Mouse (Mus musculus) thymus, adult 2 months (tissue): ENCODE data around the gene Minar1. TPM values are rescaled to one million over a fixed set of nuclear protein-coding genes. Genes with fewer than 3 reads are reported as not detected.

ENCODE experiments used
- DNase-seq: peaks from one replicate; pipeline ENCODE4 v3.0.0; 2021
- H3K27ac ChIP-seq: fragments of 200-500 bp; 2 replicates; pipeline ENCODE4 v1.5.1; 2012; ENCODE audit warnings: low read length, control low read depth; ENCODE audit not compliant: control insufficient read depth, insufficient read depth
- H3K27me3 ChIP-seq: fragments of 200-500 bp; 2 replicates; pipeline ENCODE4 v1.6.1; 2012; ENCODE audit warnings: mild to moderate bottlenecking, low read length, moderate library complexity, mixed read lengths; ENCODE audit not compliant: control insufficient read depth, insufficient read depth
- H3K36me3 ChIP-seq: fragments of 200-500 bp; 2 replicates; pipeline ENCODE4 v1.6.1; 2012; ENCODE audit warnings: mild to moderate bottlenecking, low read length, moderate library complexity; ENCODE audit not compliant: control insufficient read depth, insufficient read depth
- H3K4me1 ChIP-seq: fragments of 200-500 bp; replicated peaks from 2 replicates; pipeline ENCODE4 v1.6.1; 2012; ENCODE audit warnings: low read length; ENCODE audit not compliant: control insufficient read depth, insufficient read depth
- H3K4me3 ChIP-seq: fragments of 200-500 bp; 2 replicates; pipeline ENCODE4 v1.5.1; 2012; ENCODE audit warnings: mild to moderate bottlenecking, low read length, control low read depth, moderate library complexity; ENCODE audit not compliant: control insufficient read depth, insufficient read depth
- CTCF ChIP-seq: fragments of 200-500 bp; IDR thresholded peaks from 2 replicates; pipeline ENCODE4 v1.5.1; 2012; ENCODE audit warnings: mild to moderate bottlenecking, control low read depth, low read length, moderate library complexity, borderline replicate concordance; ENCODE audit not compliant: control insufficient read depth, poor library complexity, insufficient read depth; ENCODE audit errors: extremely low read depth
- POLR2A ChIP-seq: fragments of 200-500 bp; IDR thresholded peaks from 2 replicates; pipeline ENCODE4 v1.6.1; 2012; ENCODE audit warnings: mild to moderate bottlenecking, low read length, control low read depth, moderate library complexity; ENCODE audit not compliant: control insufficient read depth, poor library complexity, insufficient read depth; ENCODE audit errors: extremely low read depth
- WGBS: fragments of 180-500 bp; shearing (Covaris S2); methylation state at CpG from one replicate; pipeline ENCODE4 v1.1.7; 2018; 5-methylcytosine and 5-hydroxymethylcytosine counted together
- polyA plus RNA-seq: library from polyadenylated mRNA; depleted of rRNA; stranded (reverse); fragments of >200 nt; gene quantifications from 2 replicates; pipeline ENCODE4 v1.2.3, GENCODE M21; 2012; rRNA removed

Minar1 gene
- polyA plus RNA-seq, 1 experiment, result 0.05 TPM

DNA sequence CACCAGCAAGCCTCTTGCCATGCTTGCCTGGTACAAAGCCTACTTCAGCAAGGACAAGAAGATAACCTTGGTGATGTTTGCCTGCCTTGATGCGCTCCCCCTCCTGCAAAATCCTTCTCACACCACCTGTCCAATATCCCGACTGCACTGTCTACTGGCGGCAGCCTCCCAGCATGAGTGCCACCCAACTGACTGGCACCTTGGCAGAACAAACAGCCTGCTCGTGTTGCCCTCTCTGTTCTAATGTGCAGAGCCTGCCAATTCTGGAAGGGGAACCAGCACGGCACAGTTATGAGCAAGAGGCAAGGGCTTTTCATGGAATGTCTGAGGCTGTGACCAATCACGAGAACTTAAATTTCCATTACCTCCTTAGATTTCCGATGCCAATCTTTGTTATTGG lies 22.2 kb downstream of the Minar1 start:
- DNase-seq, result no peak
- no peak overlapping the region for H3K4me3 ChIP-seq
- no peaks in the 10 kb centered on the region for H3K27me3 ChIP-seq
- H3K36me3 ChIP-seq, result no peaks in the 10 kb centered on the region
- TF ChIP-seq CTCF, result no peak
- TF ChIP-seq POLR2A, result no peak
- H3K4me1 ChIP-seq, result no peaks in the 10 kb centered on the region
- no peak overlapping the region for H3K27ac ChIP-seq
- WGBS, result 93% methylated on average over 7 of the region's 7 CpGs

DNA sequence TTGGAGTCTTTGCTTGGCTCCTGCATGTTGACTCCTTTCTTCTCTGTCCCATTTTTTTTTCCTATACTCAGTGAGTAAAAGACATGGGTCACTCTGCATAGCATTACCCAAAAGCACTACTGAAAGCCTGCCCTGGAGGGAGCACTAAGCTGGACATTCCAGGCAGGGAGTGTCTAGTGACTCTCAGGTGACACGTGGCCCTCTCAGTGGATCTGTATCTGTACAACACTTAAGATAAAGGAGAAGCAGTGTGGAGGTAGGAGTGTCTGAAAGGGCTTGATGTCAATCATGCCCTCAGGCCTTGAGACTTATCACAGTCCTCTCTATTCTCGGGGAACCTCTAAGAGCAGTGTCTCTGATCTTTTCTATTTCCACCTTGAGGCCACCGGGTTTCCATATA lies 25.9 kb downstream of the Minar1 start:
- no peak overlapping the region for H3K4me3 ChIP-seq
- DNase-seq, result no peak
- TF ChIP-seq CTCF, result no peak
- TF ChIP-seq POLR2A, result no peak
- no peaks in the 10 kb centered on the region for H3K27me3 ChIP-seq
- H3K36me3 ChIP-seq, result no peaks in the 10 kb centered on the region
- no peak overlapping the region for H3K27ac ChIP-seq
- WGBS, result 76% methylated on average over 3 of the region's 3 CpGs
- no peaks in the 10 kb centered on the region for H3K4me1 ChIP-seq

DNA sequence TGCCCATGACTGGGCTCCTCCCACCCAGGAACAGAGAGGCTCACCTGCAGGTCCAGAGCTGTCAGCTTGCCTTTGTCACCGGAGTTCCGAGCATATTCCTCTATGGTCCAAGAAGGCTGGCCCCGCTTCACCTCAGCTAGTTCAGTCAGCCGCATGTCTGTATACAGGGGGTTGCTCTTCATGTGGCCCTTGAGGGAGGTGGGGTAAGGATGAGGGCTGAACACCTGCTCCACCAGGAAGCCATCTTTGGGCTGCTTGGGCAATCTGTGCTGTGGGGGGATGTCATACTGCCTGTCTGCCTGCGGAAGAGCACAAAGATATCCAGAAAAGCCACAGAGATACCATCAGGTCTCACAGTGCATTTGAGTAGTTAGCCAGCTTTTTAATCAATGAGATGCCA lies 26.5 kb downstream of the Minar1 start:
- WGBS, result 88% methylated on average over 5 of the region's 5 CpGs
- H3K4me3 ChIP-seq, result no peak overlapping the region
- H3K4me1 ChIP-seq, result no peaks in the 10 kb centered on the region
- H3K36me3 ChIP-seq, result no peaks in the 10 kb centered on the region
- no peak overlapping the region for H3K27ac ChIP-seq
- no peak for TF ChIP-seq CTCF
- no peak for TF ChIP-seq POLR2A
- no peak for DNase-seq
- H3K27me3 ChIP-seq, result no peaks in the 10 kb centered on the region

DNA sequence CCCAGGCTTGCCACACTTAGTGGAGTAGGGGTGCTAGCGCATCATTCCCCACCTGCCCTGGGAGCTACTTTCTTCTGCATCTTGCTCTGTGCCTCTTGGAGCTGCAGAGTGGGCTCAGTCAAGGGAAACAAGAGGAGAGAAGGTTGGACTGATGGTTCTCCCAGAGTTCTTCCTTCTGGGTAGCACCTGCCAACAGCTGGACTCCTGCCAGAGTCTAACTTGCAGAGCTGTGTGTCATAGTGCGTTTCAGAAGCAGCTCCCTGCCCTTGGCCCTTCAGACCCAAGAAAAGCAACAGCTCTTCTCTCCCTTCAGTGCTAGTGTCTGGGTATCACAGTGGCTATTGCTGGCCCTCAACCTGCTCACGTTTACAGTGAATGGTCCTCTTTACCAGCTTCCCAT lies 30.5 kb downstream of the Minar1 start:
- no peak overlapping the region for H3K4me3 ChIP-seq
- WGBS, result 73% methylated on average over 3 of the region's 3 CpGs
- DNase-seq, result no peak
- H3K36me3 ChIP-seq, result no peaks in the 10 kb centered on the region
- H3K27me3 ChIP-seq, result no peaks in the 10 kb centered on the region
- no peak overlapping the region for H3K27ac ChIP-seq
- no peaks in the 10 kb centered on the region for H3K4me1 ChIP-seq
- TF ChIP-seq POLR2A (no peak), CTCF (no peak)

DNA sequence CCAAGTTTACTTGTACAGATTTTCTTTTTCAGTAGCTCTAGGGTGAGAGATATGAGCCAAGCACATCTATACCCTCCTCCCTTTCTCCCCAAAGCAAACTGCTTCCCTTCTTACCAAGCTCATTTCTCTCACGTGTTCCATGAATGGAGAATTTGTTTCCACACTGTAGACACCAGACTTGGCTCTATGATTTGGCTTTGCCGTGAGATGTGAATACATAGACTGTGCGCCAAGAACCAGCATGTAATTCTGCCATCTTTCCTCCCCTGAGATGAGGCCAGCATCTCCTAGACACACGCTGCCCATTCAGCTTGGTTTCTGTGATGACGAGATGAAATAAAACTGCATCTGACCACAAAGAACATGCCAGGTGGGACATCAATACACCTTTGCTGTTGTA lies 44.5 kb downstream of the Minar1 start:
- H3K4me3 ChIP-seq, result no peak overlapping the region
- no peaks in the 10 kb centered on the region for H3K36me3 ChIP-seq
- DNase-seq, result no peak
- WGBS, result 94% methylated on average over 5 of the region's 5 CpGs
- no peaks in the 10 kb centered on the region for H3K4me1 ChIP-seq
- no peaks in the 10 kb centered on the region for H3K27me3 ChIP-seq
- H3K27ac ChIP-seq, result no peak overlapping the region
- TF ChIP-seq POLR2A (no peak), CTCF (no peak)

DNA sequence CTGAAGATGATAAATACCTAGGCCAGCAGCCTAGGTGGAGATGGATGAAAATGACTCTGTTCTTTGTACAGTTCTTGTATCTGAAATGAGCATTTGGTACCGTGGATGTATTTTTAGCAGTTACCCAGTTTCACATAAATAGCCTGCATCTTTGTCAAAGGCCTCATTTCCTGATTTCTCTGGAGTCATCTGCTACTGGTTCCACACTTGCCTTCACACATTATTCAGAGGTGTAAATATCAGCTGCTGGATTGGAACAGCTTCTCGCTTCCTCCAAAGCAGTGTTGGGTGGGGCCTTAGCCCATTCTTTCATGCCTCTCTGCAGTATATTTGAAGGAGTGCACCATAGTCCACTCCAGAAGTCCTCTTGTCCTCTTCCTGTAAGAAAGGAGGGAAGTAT lies 70.3 kb downstream of the Minar1 start:
- Histone ChIP-seq H3K27ac (no peak overlapping the region), H3K4me1 (no peaks in the 10 kb centered on the region), H3K36me3 (no peaks in the 10 kb centered on the region), H3K27me3 (no peaks in the 10 kb centered on the region), H3K4me3 (no peak overlapping the region)
- TF ChIP-seq CTCF, result no peak
- TF ChIP-seq POLR2A, result no peak
- WGBS, result 76% methylated on average over 2 of the region's 2 CpGs
- DNase-seq, result no peak

Other genes starting within 250 kb of the Minar1 start
- gene Tmed3, start 81.9 kb upstream of the Minar1 start, polyA plus RNA-seq, result 39.1 and 44.1 TPM in 2 replicates
- not detected in 2 replicates for gene Ankrd34c, start 115.3 kb upstream of the Minar1 start, polyA plus RNA-seq